9 mouse cellular contexts compared by ENCODE assay signal in genomic region chr11:106364712-106365111, GRCm38 (mm10). TPM values are rescaled to one million over a fixed set of nuclear protein-coding genes. Genes with fewer than 3 reads are reported as not detected.
DNase-seq lines count a peak whose midpoint lies in the region; ATAC-seq and TF ChIP-seq lines count a peak whose summit lies in the region.
"Had no signal": no experiment of that assay in that cellular context is flagged by ENCODE, and none has a peak within 500 bp of the region (broad histone marks: within the 10 kb centered on the region; RNA-seq: fewer than 3 reads in every experiment).

No protein-coding gene starts in this region.

- H3K27ac ChIP-seq in limb, embryonic 15.5 days: no peak overlapping the region
- H3K27ac ChIP-seq in layer of hippocampus, adult 2 months: no peak overlapping the region

- H3K4me3 ChIP-seq in limb, embryonic 15.5 days: no peak overlapping the region
- no peak overlapping the region for H3K4me3 ChIP-seq in layer of hippocampus, adult 2 months

- no peak for TF ChIP-seq CTCF in layer of hippocampus, adult 2 months (conservative IDR thresholded peaks at IDR 0.05)

- H3K36me3 ChIP-seq in limb, embryonic 15.5 days: no peaks in the 10 kb centered on the region

- H3K27me3 ChIP-seq in limb, embryonic 15.5 days: no peaks in the 10 kb centered on the region

- DNase-seq in kidney, postnatal 10 days: peak; percentile 43
- DNase-seq in kidney, adult 11 months: no peak
- DNase-seq in embryo, embryonic 10.5 days (ENCODE audit: low spot score): peak; percentile 29
- peak; percentile 82 for DNase-seq in gastrocnemius, postnatal 25 days
- DNase-seq in skeletal muscle tissue, adult 2 months (ENCODE audit: low read depth, low spot score): peak; percentile 85
- no peak for DNase-seq in layer of hippocampus, adult 2 months (ENCODE audit: low spot score in 2 of 2)
- DNase-seq in thymus, postnatal 36 days: no peak

- H3K4me1 ChIP-seq in limb, embryonic 15.5 days: peaks cover 14% of the 10 kb centered on the region; the same call in 1 of the 2 replicates

- no peaks in the 10 kb centered on the region for H3K9me3 ChIP-seq in limb, embryonic 15.5 days

- H3K4me2 ChIP-seq in limb, embryonic 15.5 days: 0 out of 2 replicates have a peak overlapping the region, but pooled peaks have one; percentile 0

- WGBS in limb, embryonic 15.5 days: 16% methylated on average over 11 of the region's 11 CpGs

- 0 out of 2 replicates have a peak, but pooled peaks have one; percentile 8 for ATAC-seq in limb, embryonic 15.5 days (ENCODE audit: insufficient number of reproducible peaks, low FRiP score, low TSS enrichment, low read depth)

- H3K9ac ChIP-seq in limb, embryonic 15.5 days: no peak overlapping the region

RNA-seq across cellular contexts. Expression of gene Prr29, which starts 0.6 kb away (rescaled TPM):
- total RNA-seq in gastrocnemius, postnatal 25 days (2021): 1 to 10 TPM; 7.0 to 8.0 TPM
- polyA plus RNA-seq in limb, embryonic 15.5 days (2015; fragmentation: Nextera tagmentation; extraction: Ambion mirVana): 0.38 and 0.70 TPM in 2 replicates
- not detected for total RNA-seq in layer of hippocampus, adult 2 months (2021)
- total RNA-seq: hematopoietic stem cell, adult 5-6 weeks had no signal

RNA-seq across cellular contexts. Expression of gene Scn4a, which starts 11.6 kb away (rescaled TPM):
- total RNA-seq in gastrocnemius, postnatal 25 days (2021): 100 to 1,000 TPM; 310 to 342 TPM
- polyA plus RNA-seq in limb, embryonic 15.5 days (2015; fragmentation: Nextera tagmentation; extraction: Ambion mirVana): 0.46 and 1.8 TPM in 2 replicates
- not detected for total RNA-seq in layer of hippocampus, adult 2 months (2021)
- total RNA-seq: hematopoietic stem cell, adult 5-6 weeks had no signal

RNA-seq across cellular contexts. Expression of gene Icam2, which starts 23.2 kb away (rescaled TPM):
- 1 to 10 TPM; 4.3 to 7.2 TPM for total RNA-seq in gastrocnemius, postnatal 25 days (2021)
- 39.1 and 46.1 TPM in 2 replicates for polyA plus RNA-seq in limb, embryonic 15.5 days (2015; fragmentation: Nextera tagmentation; extraction: Ambion mirVana)
- 1 to 10 TPM; 2.1 to 2.2 TPM for total RNA-seq in layer of hippocampus, adult 2 months (2021)

RNA-seq across cellular contexts. Expression of gene Cd79b, which starts 50.1 kb away (rescaled TPM):
- total RNA-seq in gastrocnemius, postnatal 25 days (2021): under 1 TPM; 0.51 to 0.70 TPM
- 2.9 and 3.7 TPM in 2 replicates for polyA plus RNA-seq in limb, embryonic 15.5 days (2015; fragmentation: Nextera tagmentation; extraction: Ambion mirVana)
- not detected for total RNA-seq in layer of hippocampus, adult 2 months (2021)

Comparison
In these comparisons a context has a peak if more than half of its experiments do, and no peak if none do; other contexts are left out.
1. DNase-seq: peak in kidney, postnatal 10 days (single experiment), embryo, embryonic 10.5 days (single experiment), gastrocnemius, postnatal 25 days (single experiment) and skeletal muscle tissue, adult 2 months (single experiment); none in kidney, adult 11 months (single experiment), layer of hippocampus, adult 2 months (0 of 2) and thymus, postnatal 36 days (0 of 2).
2. RNA of gene Prr29, which starts 0.6 kb away (total RNA-seq): 7.0 to 8.0 TPM in gastrocnemius, postnatal 25 days; not detected in layer of hippocampus, adult 2 months; every median in the first group is over 4 times any median in the second.
3. RNA of gene Scn4a, which starts 11.6 kb away (total RNA-seq): 310 to 342 TPM in gastrocnemius, postnatal 25 days; not detected in layer of hippocampus, adult 2 months; every median in the first group is over 100 times any median in the second.